In genomic region chr4:124741376-124742343, GRCm38 (mm10) we compare ENCODE assay signal across 8 mouse cellular contexts. TPM values are rescaled to one million over a fixed set of nuclear protein-coding genes. Genes with fewer than 3 reads are reported as not detected.
DNase-seq lines count a peak whose midpoint lies in the region; ATAC-seq and TF ChIP-seq lines count a peak whose summit lies in the region.

Gene Inpp5b, plus strand, starts transcription at chr4:124741850.

- peak; percentile 74 for DNase-seq in Muller cell, postnatal 12 days (ENCODE audit: inconsistent ontology term)
- peak; percentile 86 for DNase-seq in cerebellum, adult 9-10 months
- DNase-seq in layer of hippocampus, adult 8-10 months (ENCODE audit: low spot score in 2 of 2), result peak; percentile 80 to 83
- DNase-seq in lung, embryonic 14.5 days, result peak; percentile 87
- peak; percentile 73 to 76 for DNase-seq in thymus, adult 18-20 months

- TF ChIP-seq POLR2A in olfactory bulb, adult 2 months (IDR thresholded peaks at IDR 0.05; ENCODE audit: insufficient read depth, low read depth, low read length), result no peak

- TF ChIP-seq CTCF in lung, embryonic 14.5 days (IDR thresholded peaks at IDR 0.05; ENCODE audit: low read depth), result 0 out of 2 replicates have a peak, but pooled peaks have one; percentile 17
- TF ChIP-seq CTCF in olfactory bulb, adult 2 months (IDR thresholded peaks at IDR 0.05; ENCODE audit: insufficient read depth, low read depth, low read length), result no peak

- H3K4me2 ChIP-seq in lung, embryonic 14.5 days, result peak within 1 kb of the TSS; percentile 71

- no peaks in the 10 kb centered on the region for H3K4me1 ChIP-seq in lung, embryonic 14.5 days (ENCODE audit: insufficient read depth)
- H3K4me1 ChIP-seq in olfactory bulb, adult 2 months (ENCODE audit: control insufficient read depth, insufficient read depth, low read length), result peaks cover 19% of the 10 kb centered on the region

- H3K9me3 ChIP-seq in lung, embryonic 14.5 days (ENCODE audit: low read depth, low read length), result no peaks in the 10 kb centered on the region

- H3K4me3 ChIP-seq in lung, embryonic 14.5 days (ENCODE audit: low read depth, low read length), result peak within 1 kb of the TSS; percentile 56
- H3K4me3 ChIP-seq in olfactory bulb, adult 2 months (ENCODE audit: insufficient read depth, low read depth, low read length), result peak within 1 kb of the TSS; percentile 94

- H3K27me3 ChIP-seq in lung, embryonic 14.5 days (ENCODE audit: insufficient read depth, low read length), result no peaks in the 10 kb centered on the region

- H3K36me3 ChIP-seq in lung, embryonic 14.5 days (ENCODE audit: insufficient read depth), result no peaks in the 10 kb centered on the region

- 0 out of 2 replicates have a peak within 1 kb of the TSS, but pooled peaks have one; percentile 47 for H3K27ac ChIP-seq in lung, embryonic 14.5 days (ENCODE audit: low read depth)
- peak within 1 kb of the TSS; percentile 52; the same call in 1 of the 2 replicates for H3K27ac ChIP-seq in olfactory bulb, adult 2 months (ENCODE audit: insufficient read depth, low read depth, low read length)

- H3K9ac ChIP-seq in lung, embryonic 14.5 days, result peak within 1 kb of the TSS; percentile 67

- peak; percentile 95 for ATAC-seq in frontal cortex, adult (ENCODE audit: low TSS enrichment)
- ATAC-seq in hematopoietic stem cell, adult 5-6 weeks (replicated peaks in 1 of 2; ENCODE audit: insufficient read depth in 1 of 2, low FRiP score in 2 of 2, low TSS enrichment in 1 of 2, low read depth in 1 of 2, poor library complexity in 2 of 2, severe bottlenecking in 2 of 2), result peak; percentile 89 to 95
- peak; percentile 94 for ATAC-seq in lung, embryonic 14.5 days (ENCODE audit: insufficient read depth)

- WGBS in lung, embryonic 14.5 days, result 14% methylated on average over 25 of the region's 25 CpGs
- WGBS in olfactory bulb, adult 2 months, result 6% methylated on average over 25 of the region's 25 CpGs

RNA-seq across cellular contexts. Expression of gene Inpp5b, which starts in this region (rescaled TPM):
- total RNA-seq in hematopoietic stem cell, adult 5-6 weeks (2017), result 33.5 and 42.3 TPM in 2 replicates
- 10 to 100 TPM; 45.2 to 60.9 (median 49.3) TPM for total RNA-seq in layer of hippocampus, adult 8-10 months (2022)
- polyA plus RNA-seq in lung, embryonic 14.5 days (2014; fragmentation: Nextera tagmentation; extraction: Ambion mirVana), result 25.5 and 34.0 TPM in 2 replicates
- not detected in 2 replicates for polyA plus RNA-seq in olfactory bulb, adult 2 months (2012; ENCODE audit: insufficient read depth, insufficient read length, low replicate concordance, missing spikeins)

Comparison
In these comparisons a context has a peak if more than half of its experiments do, and no peak if none do; other contexts are left out.
1. Peak in every context shown above with its lines: DNase-seq, ATAC-seq, H3K4me3 ChIP-seq and H3K27ac ChIP-seq.